Comparison of ENCODE assay signal across 8 mouse cellular contexts in genomic region chr11:79710868-79711765, GRCm38 (mm10).
DNase-seq lines count a peak whose midpoint lies in the region; ATAC-seq and TF ChIP-seq lines count a peak whose summit lies in the region.

No protein-coding gene starts in this region.

- H3K4me2 ChIP-seq in forebrain, embryonic 12.5 days = peak overlapping the region; percentile 97
- H3K4me2 ChIP-seq in lung, embryonic 14.5 days = peak overlapping the region; percentile 100

- H3K9ac ChIP-seq in forebrain, embryonic 12.5 days = peak overlapping the region; percentile 61
- peak overlapping the region; percentile 69 for H3K9ac ChIP-seq in lung, embryonic 14.5 days

- H3K36me3 ChIP-seq in forebrain, embryonic 12.5 days (replicated peaks) = no peaks in the 10 kb centered on the region
- H3K36me3 ChIP-seq in lung, embryonic 14.5 days (ENCODE audit: insufficient read depth) = no peaks in the 10 kb centered on the region

- H3K4me3 ChIP-seq in forebrain, embryonic 12.5 days (replicated peaks) = peak overlapping the region; percentile 59
- peak overlapping the region; percentile 71 for H3K4me3 ChIP-seq in lung, embryonic 14.5 days (ENCODE audit: low read depth, low read length)

- under 1% methylated on average over 103 of the region's 106 CpGs for WGBS in forebrain, embryonic 12.5 days
- under 1% methylated on average over 104 of the region's 106 CpGs for WGBS in lung, embryonic 14.5 days

- no peaks in the 10 kb centered on the region for H3K9me3 ChIP-seq in forebrain, embryonic 12.5 days
- H3K9me3 ChIP-seq in lung, embryonic 14.5 days (ENCODE audit: low read depth, low read length) = no peaks in the 10 kb centered on the region

- H3K4me1 ChIP-seq in forebrain, embryonic 12.5 days = peaks cover 24% of the 10 kb centered on the region
- peaks cover 8% of the 10 kb centered on the region; the same call in 1 of the 2 replicates for H3K4me1 ChIP-seq in lung, embryonic 14.5 days (ENCODE audit: insufficient read depth)

- peaks cover 61% of the 10 kb centered on the region for H3K27me3 ChIP-seq in forebrain, embryonic 12.5 days
- peaks cover 38% of the 10 kb centered on the region for H3K27me3 ChIP-seq in lung, embryonic 14.5 days (ENCODE audit: insufficient read depth, low read length)

- peak; percentile 79 for ATAC-seq in forebrain, embryonic 12.5 days (ENCODE audit: low FRiP score)
- peak; percentile 92 for ATAC-seq in lung, embryonic 14.5 days (ENCODE audit: insufficient read depth)
- peak; percentile 42; the same call in 1 of the 2 replicates for ATAC-seq in neutrophil, adult 5-6 weeks (ENCODE audit: extremely low read depth, insufficient number of reproducible peaks, low FRiP score, poor library complexity, severe bottlenecking)

- intact Hi-C loops in heart, postnatal 14 days (cut with DNase I) = loop anchor here (1.0 kb wide), 2 partner anchors 82 to 209 kb away; no protein-coding TSS in a partner anchor

- TF ChIP-seq CTCF in brain, embryonic 14.5 days (IDR thresholded peaks at IDR 0.05; ENCODE audit: borderline replicate concordance, extremely low read depth, insufficient read depth, insufficient read length) = peak; percentile 75
- peak; percentile 67 for TF ChIP-seq CTCF in lung, embryonic 14.5 days (IDR thresholded peaks at IDR 0.05; ENCODE audit: low read depth)

- TF ChIP-seq POLR2A in brain, embryonic 14.5 days (IDR thresholded peaks at IDR 0.05; ENCODE audit: borderline replicate concordance, extremely low read depth, insufficient read depth, insufficient read length, poor library complexity, severe bottlenecking) = no peak

- peak; percentile 77 for DNase-seq in CD4-positive, CD25-positive, alpha-beta regulatory T cell, adult 2 months (ENCODE audit: low read depth, low spot score)
- peak; percentile 83 for DNase-seq in brain, embryonic 14.5 days (ENCODE audit: low read depth)
- DNase-seq in heart, postnatal 14 days = peak; percentile 91 to 94
- peak; percentile 77 for DNase-seq in layer of hippocampus, adult 11-12 months (ENCODE audit: low spot score)
- peak; percentile 91 for DNase-seq in lung, embryonic 14.5 days
- peak; percentile 34 to 49 for DNase-seq in thymus, adult 18-20 months

- no peak overlapping the region for H3K27ac ChIP-seq in forebrain, embryonic 12.5 days
- peak overlapping the region; percentile 44 for H3K27ac ChIP-seq in lung, embryonic 14.5 days (ENCODE audit: low read depth)

Comparison
In these comparisons a context has a peak if more than half of its experiments do, and no peak if none do; other contexts are left out.
1. DNase-seq: peak in every context shown above with its lines; median percentile 92 in heart, postnatal 14 days; 91 in lung, embryonic 14.5 days; 83 in brain, embryonic 14.5 days; 77 in CD4-positive, CD25-positive, alpha-beta regulatory T cell, adult 2 months; 77 in layer of hippocampus, adult 11-12 months; 42 in thymus, adult 18-20 months.
2. ATAC-seq: peak in every context shown above with its lines; median percentile 92 in lung, embryonic 14.5 days; 79 in forebrain, embryonic 12.5 days; 42 in neutrophil, adult 5-6 weeks.